Mouse (Mus musculus): ENCODE measurements at regions not wholly inside any gene's neighbourhood (a gene's known extent, or its start where the extent isn't known, plus 50 kb on each side); places are given as distances from the start of the nearest gene placed in this dataset.
"Not testable (repeated sequence)": the region's sequence is repeated elsewhere in the genome, so short reads cannot be mapped to it uniquely, and the experiment has no call there.

DNA sequence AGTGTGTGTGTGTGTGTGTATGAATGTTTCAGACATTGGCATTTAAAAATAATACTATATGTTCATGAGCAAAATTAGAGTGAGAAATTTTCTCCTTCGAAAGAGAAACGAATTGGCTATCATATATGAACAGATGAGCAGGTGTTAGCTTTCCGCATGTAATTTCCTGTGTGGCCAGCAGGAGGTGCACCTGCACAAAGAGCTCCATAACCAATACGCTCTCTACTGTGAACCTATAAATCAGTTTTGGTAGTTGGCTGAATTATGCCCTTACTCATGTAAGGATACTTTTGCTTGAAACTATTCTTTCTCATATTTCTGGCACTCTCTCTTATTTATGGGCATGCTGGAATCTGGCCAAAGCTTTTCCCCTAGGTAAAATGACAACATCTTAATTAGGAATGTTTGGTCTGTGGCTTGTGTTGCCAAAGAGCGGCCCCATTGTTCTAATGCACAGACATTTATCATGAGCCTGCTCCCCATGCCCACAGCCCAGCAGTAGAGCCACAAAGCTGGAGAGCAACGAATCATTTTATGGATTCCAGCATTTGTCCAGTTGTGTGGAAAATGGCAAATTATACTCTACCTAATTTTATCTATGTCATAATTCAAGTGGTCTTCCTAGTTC, 1303.8 kb upstream of the Sel1l start:
- DNase-seq (ENCODE audit: low spot score in 2 of 2) = peak; percentile 11 to 37

GRCm38 (mm10) chr12:93151530-93151929, 1302.6 kb upstream of the Sel1l start:
- no peak for DNase-seq (ENCODE audit: low spot score in 2 of 2)

DNA sequence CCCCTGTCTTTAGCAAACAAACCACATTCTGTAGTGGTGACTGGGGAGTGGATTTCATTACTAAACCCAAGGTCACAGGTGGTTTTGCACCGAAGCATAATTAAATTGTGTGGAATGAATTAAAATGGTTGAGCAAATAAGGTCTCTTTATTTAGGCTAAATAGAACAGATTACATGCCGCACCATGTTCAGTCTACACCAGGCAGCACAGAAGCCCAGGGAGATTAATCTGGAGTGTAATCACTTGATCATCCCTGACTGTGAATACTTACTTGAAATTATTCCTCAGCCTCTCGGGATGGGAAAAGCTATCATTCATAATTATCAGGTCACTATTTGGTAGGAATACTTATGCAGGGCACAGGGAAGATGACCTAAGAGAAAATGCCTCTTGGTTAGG, 1293.3 kb upstream of the Sel1l start:
- DNase-seq (ENCODE audit: low spot score in 2 of 2) = no peak

- no peak for DNase-seq (ENCODE audit: low spot score in 2 of 2)
Observed at GRCm38 (mm10) chr12:93136395-93136794, 1287.4 kb upstream of the Sel1l start.

DNA sequence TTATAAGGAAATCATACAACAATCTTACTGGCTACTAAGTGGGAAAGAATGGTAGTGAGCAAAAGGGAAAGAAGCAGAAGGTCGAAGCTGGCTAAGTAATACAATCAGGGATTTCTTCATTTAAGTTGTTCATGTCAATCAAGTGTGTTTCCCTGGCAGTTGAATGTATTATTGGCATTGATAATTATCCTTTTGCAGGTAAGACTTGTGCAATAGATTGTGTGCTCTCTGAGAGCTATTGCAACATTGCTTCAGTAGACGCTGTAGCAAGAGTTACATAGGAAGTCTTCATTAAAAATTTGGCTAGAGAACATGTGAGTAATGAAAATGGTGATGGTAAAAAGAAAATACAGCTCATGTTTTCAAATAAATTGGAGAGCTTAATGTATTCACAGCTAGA, 1273.3 kb upstream of the Sel1l start:
- no peak for DNase-seq (ENCODE audit: low spot score in 2 of 2)

GRCm38 (mm10) chr12:93088031-93088790, 1239.3 kb upstream of the Sel1l start:
- DNase-seq (ENCODE audit: low spot score in 2 of 2) = no peak

- DNase-seq (ENCODE audit: low spot score in 2 of 2) = no peak
Observed at GRCm38 (mm10) chr12:93063864-93064263, 1214.9 kb upstream of the Sel1l start.

GRCm38 (mm10) chr12:93019633-93020032, 1170.7 kb upstream of the Sel1l start:
- no peak for DNase-seq (ENCODE audit: low spot score in 2 of 2)

DNA sequence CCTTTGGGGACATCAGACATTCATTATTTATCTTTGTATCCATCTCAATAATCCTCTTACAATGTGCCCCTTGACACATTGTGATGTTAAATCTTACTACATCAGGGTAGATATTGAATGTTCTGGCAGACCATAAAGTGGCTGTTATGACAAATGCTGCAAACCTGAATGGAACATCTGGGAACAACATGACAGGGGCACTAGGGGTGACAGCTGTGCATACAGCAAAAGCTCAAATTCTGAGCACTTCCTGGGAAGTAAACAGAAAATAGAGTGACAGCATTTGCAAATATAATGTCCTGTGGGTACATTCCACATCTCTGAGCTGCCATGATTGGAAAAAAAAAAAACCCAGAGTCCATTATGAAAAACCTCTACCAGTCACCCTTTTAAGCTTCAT, 1162.6 kb upstream of the Sel1l start:
- DNase-seq (ENCODE audit: low spot score in 2 of 2) = no peak

DNA sequence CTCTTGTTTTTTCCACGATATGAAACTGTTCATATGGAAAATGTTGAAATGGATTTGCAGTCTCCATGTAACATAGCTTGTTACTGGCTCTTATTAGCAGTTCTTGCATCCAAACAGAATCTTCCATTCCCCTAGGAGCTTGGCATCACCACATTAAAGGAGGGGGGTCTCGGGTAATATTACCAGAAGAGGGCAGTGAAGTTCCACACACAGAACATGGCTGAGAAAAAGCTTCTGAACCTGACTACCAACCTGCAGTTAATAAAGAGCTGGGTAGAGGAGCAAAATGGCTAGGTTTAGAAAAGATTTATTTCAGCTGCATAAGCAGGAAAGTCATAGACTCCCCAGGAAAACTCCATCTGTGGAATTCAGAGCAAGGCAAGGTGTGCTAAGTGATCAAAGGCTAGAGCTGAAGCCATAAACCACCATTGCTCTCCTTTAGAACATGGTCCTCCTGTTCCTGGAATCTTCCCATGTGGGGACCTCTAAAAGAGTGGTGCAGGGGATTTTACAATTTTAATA, 1157.9 kb upstream of the Sel1l start:
- DNase-seq (ENCODE audit: low spot score in 2 of 2) = no peak

DNA sequence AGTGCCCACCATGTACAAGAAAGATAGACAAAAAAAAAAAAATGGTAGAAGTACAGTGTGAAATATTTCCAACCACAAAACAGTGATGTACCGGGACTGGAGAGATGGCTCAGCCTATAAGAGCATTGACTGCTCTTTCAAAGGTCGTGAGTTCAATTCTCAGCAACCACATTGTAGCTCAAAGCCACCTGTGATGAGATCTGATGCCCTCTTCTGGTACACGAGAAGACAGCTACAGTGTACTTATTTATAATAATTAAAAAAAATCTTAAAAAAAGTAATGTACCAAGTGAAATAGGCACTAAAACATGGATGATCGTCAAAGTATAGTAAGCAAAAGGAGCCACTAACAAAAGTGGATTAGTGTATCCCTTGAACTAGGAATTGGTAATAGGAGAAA, 1154.2 kb upstream of the Sel1l start:
- DNase-seq (ENCODE audit: low spot score in 2 of 2) = no peak

DNA sequence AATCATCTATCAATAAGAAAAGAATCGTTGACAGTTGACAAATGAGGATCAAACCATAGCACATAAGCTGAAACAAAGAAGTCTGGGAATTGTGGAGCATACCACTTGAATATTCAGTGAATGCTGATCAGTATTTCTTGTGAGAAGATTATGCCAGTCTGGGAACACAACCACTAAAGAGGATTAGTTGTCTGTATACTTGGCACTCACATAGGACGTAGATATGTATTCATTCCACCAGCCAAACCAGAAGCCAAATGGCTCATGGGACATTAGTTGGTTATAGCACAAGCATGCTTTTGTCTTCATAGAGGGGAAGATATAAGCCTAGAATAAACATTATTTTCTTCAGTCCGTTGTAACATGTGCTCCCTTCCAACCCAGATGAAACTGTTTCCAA, 1126.7 kb upstream of the Sel1l start:
- no peak for DNase-seq (ENCODE audit: low spot score in 2 of 2)

DNA sequence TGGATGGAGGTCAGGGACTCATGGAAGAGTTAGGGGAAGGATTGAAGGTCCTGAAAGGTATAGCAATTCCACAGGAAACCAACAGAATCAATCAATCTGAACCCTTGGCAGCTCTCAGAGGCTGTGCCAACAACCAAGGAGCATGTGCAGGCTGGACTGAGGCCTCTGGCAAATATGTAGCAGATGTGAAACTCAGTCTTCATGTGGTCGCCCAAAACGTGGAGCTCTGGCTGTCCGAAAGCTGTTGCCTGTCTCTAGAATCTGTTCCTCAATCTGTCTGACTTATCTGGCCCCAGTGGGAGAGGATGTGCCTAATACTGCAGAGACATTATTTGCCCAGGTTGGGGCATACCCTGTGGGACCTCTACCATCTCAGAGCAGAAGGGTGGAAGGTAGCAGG, 1095.4 kb upstream of the Sel1l start:
- DNase-seq (ENCODE audit: low spot score in 2 of 2) = no peak

DNA sequence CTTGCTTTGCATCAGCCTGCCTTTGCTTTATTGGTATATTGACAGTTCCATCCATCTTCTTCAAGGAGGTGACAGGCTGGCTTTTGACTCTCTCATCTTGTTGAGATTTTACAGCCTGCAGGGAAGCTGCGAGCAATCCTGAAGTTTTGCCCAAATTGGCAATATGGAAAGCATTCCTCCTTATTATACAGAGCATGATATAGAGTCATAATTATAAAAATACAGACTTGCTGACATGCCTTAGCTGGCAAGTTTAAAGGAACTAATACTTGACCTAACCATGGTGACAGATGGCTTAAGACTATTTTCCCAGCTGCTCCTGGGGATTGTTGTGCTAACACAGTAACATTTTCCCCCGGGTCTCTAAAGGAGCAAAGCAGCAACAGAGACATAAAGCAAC, 1078.6 kb upstream of the Sel1l start:
- no peak for DNase-seq (ENCODE audit: low spot score in 2 of 2)

DNA sequence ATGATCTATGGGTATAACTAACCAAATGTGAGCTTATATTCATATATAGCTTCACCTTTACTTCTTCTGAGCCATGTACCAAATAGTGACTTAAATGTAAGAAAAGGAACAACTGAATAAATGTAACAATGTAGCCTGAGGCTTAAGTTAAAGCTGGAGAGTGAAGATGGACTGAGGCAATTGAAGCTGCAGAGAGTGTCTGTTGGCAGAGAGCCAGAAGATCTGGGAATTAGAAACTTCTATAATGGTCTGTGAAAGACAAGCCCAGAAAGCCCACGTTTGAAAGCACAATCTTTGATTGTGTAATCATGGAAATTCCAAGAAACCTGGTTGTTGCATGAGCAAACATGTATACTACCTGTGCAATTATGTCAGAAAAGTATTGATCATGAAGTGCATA, 1078.0 kb upstream of the Sel1l start:
- DNase-seq (ENCODE audit: low spot score in 2 of 2) = no peak

- no peak for DNase-seq (ENCODE audit: low spot score in 2 of 2)
Observed at GRCm38 (mm10) chr12:92919920-92920319, 1071.0 kb upstream of the Sel1l start.

DNA sequence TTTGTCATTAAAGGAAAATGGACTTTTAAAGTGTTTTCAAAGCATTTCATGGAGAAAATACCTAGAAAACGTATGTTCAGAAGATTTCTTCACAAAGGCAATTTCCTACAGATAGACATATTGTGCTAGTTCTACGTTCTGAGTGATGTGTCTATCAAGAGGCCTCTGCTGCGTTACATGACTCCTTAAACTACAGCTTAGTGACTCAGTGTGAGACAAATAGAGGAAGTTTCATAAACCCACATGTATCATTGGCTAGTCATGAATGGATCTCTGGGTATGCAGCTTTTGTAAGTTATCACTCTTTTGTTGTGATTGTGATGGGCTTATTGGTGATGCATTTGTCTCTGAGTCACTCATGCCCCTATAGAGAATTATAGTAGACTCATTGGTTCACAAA, 1067.3 kb upstream of the Sel1l start:
- DNase-seq (ENCODE audit: low spot score in 2 of 2) = no peak

GRCm38 (mm10) chr12:92915776-92916175, 1066.8 kb upstream of the Sel1l start:
- no peak for DNase-seq (ENCODE audit: low spot score in 2 of 2)

GRCm38 (mm10) chr12:92915203-92915602, 1066.2 kb upstream of the Sel1l start:
- no peak for DNase-seq (ENCODE audit: low spot score in 2 of 2)

- DNase-seq (ENCODE audit: low spot score in 2 of 2) = no peak
Observed at GRCm38 (mm10) chr12:92904382-92904781, 1055.4 kb upstream of the Sel1l start.

GRCm38 (mm10) chr12:92892315-92892714, 1043.4 kb upstream of the Sel1l start:
- DNase-seq (ENCODE audit: low spot score in 2 of 2) = no peak

GRCm38 (mm10) chr12:92891663-92892062, 1042.7 kb upstream of the Sel1l start:
- DNase-seq (ENCODE audit: low spot score in 2 of 2) = not testable (repeated sequence)

DNA sequence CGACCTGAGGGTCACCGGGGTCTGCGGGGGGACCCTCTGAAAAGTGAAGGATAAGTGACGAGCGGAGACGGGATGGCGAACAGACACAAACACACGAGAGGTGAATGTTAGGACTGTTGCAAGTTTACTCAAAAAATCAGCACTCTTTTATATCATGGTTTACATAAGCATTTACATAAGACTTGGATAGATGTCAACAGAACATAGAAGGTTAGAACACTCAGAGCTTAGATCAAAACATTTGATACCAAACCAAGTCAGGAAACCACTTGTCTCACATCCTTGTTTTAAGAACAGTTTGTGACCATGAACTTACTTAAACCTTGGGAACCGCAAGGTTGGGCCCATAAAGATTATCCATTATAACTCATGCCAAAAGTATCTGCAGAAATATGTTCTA, 1042.2 kb upstream of the Sel1l start:
- not testable (repeated sequence) for DNase-seq (ENCODE audit: low spot score in 2 of 2)

Data from left cerebral cortex, adult 8-10 months (tissue).